Mouse (Mus musculus) gastrocnemius, postnatal 36 days (tissue): ENCODE results near the gene Amotl1. TPM values are rescaled to one million over a fixed set of nuclear protein-coding genes. Genes with fewer than 3 reads are reported as not detected.
"Not testable (repeated sequence)": the region's sequence is repeated elsewhere in the genome, so short reads cannot be mapped to it uniquely, and the experiment has no call there.

ENCODE experiments used
- DNase-seq, 2 experiments: peaks; one replicate each; pipeline ENCODE4 v3.0.0; 2022
- intact Hi-C: fragments of 180-260 bp; cut with DNase I; formaldehyde crosslinking; loops from one replicate; pipeline ENCODE4 v1.15.1; 2025
- total RNA-seq, 2 experiments: library from RNA; stranded (reverse); gene quantifications; 2 replicates each; pipeline ENCODE4 v1.2.3; 2021

Gene Amotl1
- total RNA-seq, 2 experiments from 2014 or later: 276 to 313 TPM

GRCm38 (mm10) chr9:14608521-14608920, 36.3 kb downstream of the Amotl1 start:
- DNase-seq: no peak
- intact Hi-C loops: no loop called here

GRCm38 (mm10) chr9:14607464-14607863, 37.4 kb downstream of the Amotl1 start:
- intact Hi-C loops: no loop called here

GRCm38 (mm10) chr9:14605992-14606391, 38.9 kb downstream of the Amotl1 start:
- no peak for DNase-seq
- intact Hi-C loops: no loop called here

More at GRCm38 (mm10) chr9:14607464-14607863, 37.4 kb downstream of the Amotl1 start:
- DNase-seq: no peak

GRCm38 (mm10) chr9:14604363-14604762, 40.5 kb downstream of the Amotl1 start:
- intact Hi-C loops: no loop called here
- DNase-seq: no peak

GRCm38 (mm10) chr9:14603475-14603874, 41.4 kb downstream of the Amotl1 start:
- no peak for DNase-seq
- intact Hi-C loops: no loop called here

GRCm38 (mm10) chr9:14599799-14600198, 45.1 kb downstream of the Amotl1 start:
- intact Hi-C loops: loop anchor here (5.0 kb wide), 1 partner anchor 53 kb away; no protein-coding TSS in a partner anchor
- no peak for DNase-seq

GRCm38 (mm10) chr9:14598157-14598556, 46.7 kb downstream of the Amotl1 start:
- DNase-seq: no peak
- intact Hi-C loops: loop anchor here (5.0 kb wide), 1 partner anchor 54 kb away; no protein-coding TSS in a partner anchor

GRCm38 (mm10) chr9:14597429-14597828, 47.4 kb downstream of the Amotl1 start:
- no peak for DNase-seq
- intact Hi-C loops: loop anchor here (5.0 kb wide), 1 partner anchor 55 kb away; no protein-coding TSS in a partner anchor

- intact Hi-C loops: loop anchor here (5.0 kb wide), 1 partner anchor 55 kb away; no protein-coding TSS in a partner anchor
- peak in 1 of 2 experiments; percentile 59 for DNase-seq
Observed at GRCm38 (mm10) chr9:14596858-14597257, 48.0 kb downstream of the Amotl1 start.

GRCm38 (mm10) chr9:14596427-14596826, 48.4 kb downstream of the Amotl1 start:
- no peak for DNase-seq
- intact Hi-C loops: loop anchor here (5.0 kb wide), 1 partner anchor 56 kb away; no protein-coding TSS in a partner anchor

GRCm38 (mm10) chr9:14595893-14596292, 49.0 kb downstream of the Amotl1 start:
- intact Hi-C loops: loop anchor here (5.0 kb wide), 1 partner anchor 56 kb away; no protein-coding TSS in a partner anchor
- no peak for DNase-seq

- DNase-seq: no peak
- intact Hi-C loops: no loop called here
Observed at GRCm38 (mm10) chr9:14593880-14594279, 51.0 kb downstream of the Amotl1 start.

- intact Hi-C loops: no loop called here
- DNase-seq: no peak
Observed at GRCm38 (mm10) chr9:14590666-14591065, 54.2 kb downstream of the Amotl1 start.

GRCm38 (mm10) chr9:14588690-14589089, 56.2 kb downstream of the Amotl1 start:
- intact Hi-C loops: no loop called here
- DNase-seq: no peak

- DNase-seq: no peak
- intact Hi-C loops: no loop called here
Observed at GRCm38 (mm10) chr9:14585702-14586101, 59.2 kb downstream of the Amotl1 start.

- intact Hi-C loops: no loop called here
- DNase-seq: no peak
Observed at GRCm38 (mm10) chr9:14578960-14579359, 65.9 kb downstream of the Amotl1 start.

GRCm38 (mm10) chr9:14576359-14576758, 68.5 kb downstream of the Amotl1 start:
- not testable (repeated sequence) for DNase-seq

GRCm38 (mm10) chr9:14574760-14575399, 70.0 kb downstream of the Amotl1 start:
- no peak for DNase-seq
- intact Hi-C loops: no loop called here

More at GRCm38 (mm10) chr9:14576359-14576758, 68.5 kb downstream of the Amotl1 start:
- intact Hi-C loops: not testable (repeated sequence)

- no peak for DNase-seq
- intact Hi-C loops: no loop called here
Observed at GRCm38 (mm10) chr9:14569175-14569975, 75.5 kb downstream of the Amotl1 start.

- DNase-seq: no peak
- intact Hi-C loops: no loop called here
Observed at GRCm38 (mm10) chr9:14568487-14568886, 76.4 kb downstream of the Amotl1 start.

- intact Hi-C loops: no loop called here
- DNase-seq: no peak
Observed at GRCm38 (mm10) chr9:14564486-14564885, 80.4 kb downstream of the Amotl1 start.
